Mouse (Mus musculus): Measurements from ENCODE around the gene Snrpg. TPM values are rescaled to one million over a fixed set of nuclear protein-coding genes. Genes with fewer than 3 reads are reported as not detected.
"Not testable (repeated sequence)": the region's sequence is repeated elsewhere in the genome, so short reads cannot be mapped to it uniquely, and the experiment has no call there.

The Snrpg gene
- total RNA-seq, 2 experiments from 2014 or later = 66.9 to 676 TPM

GRCm38 (mm10) chr6:86366125-86366852 is 4.8 kb upstream of the Snrpg start:
- 0 out of 2 replicates have a peak, but pooled peaks have one; percentile 3 for ATAC-seq (replicated peaks; ENCODE audit: low FRiP score, low TSS enrichment, poor library complexity, severe bottlenecking)

DNA sequence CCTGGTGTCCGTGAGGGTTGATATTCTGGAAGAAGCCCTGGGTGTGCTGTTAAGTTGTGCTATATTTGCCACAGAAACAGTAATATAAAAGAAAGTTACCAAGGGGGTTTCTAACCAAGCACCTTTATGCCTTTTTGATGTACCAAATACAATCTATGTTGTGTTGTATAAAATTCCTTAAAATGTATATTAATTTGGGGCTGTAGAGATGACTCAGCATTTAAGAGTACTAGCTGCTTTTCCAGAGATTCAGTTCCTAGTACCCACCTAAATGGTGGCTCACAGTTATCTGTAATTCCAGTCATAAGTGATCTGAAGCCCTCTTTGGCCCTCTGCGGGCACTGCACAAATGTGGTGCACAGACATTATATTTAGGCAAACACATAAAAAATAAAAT is 4.3 kb upstream of the Snrpg start:
- no peak for ATAC-seq (replicated peaks; ENCODE audit: low FRiP score, low TSS enrichment, poor library complexity, severe bottlenecking)

GRCm38 (mm10) chr6:86368479-86368878 is 2.6 kb upstream of the Snrpg start:
- no peak for ATAC-seq (replicated peaks; ENCODE audit: low FRiP score, low TSS enrichment, poor library complexity, severe bottlenecking)

GRCm38 (mm10) chr6:86370093-86370713 is 901 bp upstream of the Snrpg start:
- no peak for ATAC-seq (replicated peaks; ENCODE audit: low FRiP score, low TSS enrichment, poor library complexity, severe bottlenecking)

DNA sequence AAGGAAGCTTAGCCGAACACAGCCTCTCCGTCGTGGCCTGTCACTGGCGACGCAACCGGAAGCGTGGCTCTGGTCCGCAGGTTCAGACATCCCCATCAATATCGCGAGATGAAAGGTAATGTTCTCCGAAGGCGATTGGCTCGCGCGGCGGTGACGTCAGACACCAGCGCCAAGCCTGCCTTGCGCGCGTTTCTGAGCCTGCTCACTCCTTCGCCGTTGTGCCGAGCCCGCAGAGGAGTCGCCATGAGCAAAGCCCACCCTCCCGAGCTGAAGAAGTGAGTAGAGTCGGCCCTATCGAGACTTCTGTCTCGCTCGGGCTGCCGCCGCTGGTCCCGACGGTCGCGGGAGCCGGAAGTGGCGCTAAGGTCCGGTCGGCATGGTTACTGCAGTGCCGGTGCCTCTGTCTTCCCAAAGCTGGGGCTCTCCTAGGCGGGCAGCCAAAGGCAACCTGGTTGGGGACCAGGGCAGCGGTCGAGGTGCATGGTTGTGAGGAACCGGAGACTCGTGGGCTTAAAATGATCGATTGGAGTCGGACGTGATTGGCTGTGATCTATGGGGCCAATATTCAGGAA is 322 bp downstream of the Snrpg start:
- peak; percentile 94 for ATAC-seq (replicated peaks; ENCODE audit: low FRiP score, low TSS enrichment, poor library complexity, severe bottlenecking)

DNA sequence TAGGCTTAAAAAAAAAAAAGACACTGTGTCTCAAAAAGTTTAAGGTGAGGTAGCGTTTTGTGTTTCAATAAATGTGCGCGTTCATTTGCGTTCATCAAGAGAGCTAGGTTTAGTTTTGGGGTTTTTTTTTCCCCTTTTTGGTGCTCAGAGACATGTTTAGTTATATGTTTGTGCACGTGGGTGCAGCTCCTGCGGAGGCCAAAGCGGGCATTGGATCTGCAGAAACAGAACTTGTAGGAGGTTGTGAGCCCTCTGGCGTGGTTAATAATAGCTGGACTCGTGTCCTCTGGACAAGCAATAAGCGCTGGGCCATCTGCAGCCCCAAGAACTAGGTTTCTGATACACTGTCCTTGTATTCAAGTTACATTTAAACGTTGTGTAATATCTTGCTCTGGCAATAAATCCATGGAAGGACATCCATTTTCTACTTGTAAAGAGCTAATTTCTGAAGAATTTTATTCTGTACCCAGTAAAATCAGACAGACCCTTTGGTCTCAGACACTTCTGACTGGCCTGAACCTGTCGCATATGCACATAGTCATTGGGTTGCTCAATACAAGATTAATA is 929 bp downstream of the Snrpg start:
- ATAC-seq (replicated peaks; ENCODE audit: low FRiP score, low TSS enrichment, poor library complexity, severe bottlenecking) = no peak

DNA sequence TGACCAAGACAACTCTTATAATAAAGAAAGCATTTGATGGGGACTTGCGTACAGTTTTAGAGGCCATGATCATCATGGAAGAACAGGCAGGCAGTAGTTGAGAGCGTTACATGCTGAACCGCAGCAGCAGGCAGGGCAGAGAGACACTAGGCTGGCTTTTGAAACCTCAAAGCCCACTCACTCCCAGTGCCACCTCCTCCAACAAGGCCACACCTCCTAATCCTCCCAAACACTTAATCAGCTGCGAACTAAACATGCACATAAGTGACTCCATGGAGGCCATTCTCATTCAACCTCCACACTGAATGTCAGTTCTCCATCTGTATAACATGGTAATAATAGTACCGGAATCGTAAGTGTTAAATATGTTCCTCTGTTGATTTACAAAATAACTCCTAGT is 2.5 kb downstream of the Snrpg start:
- ATAC-seq (replicated peaks; ENCODE audit: low FRiP score, low TSS enrichment, poor library complexity, severe bottlenecking) = no peak

- ATAC-seq (replicated peaks; ENCODE audit: low FRiP score, low TSS enrichment, poor library complexity, severe bottlenecking) = no peak
Observed at GRCm38 (mm10) chr6:86378341-86378740, 7.2 kb downstream of the Snrpg start.

GRCm38 (mm10) chr6:86380112-86380511 is 9.0 kb downstream of the Snrpg start:
- ATAC-seq (replicated peaks; ENCODE audit: low FRiP score, low TSS enrichment, poor library complexity, severe bottlenecking) = not testable (repeated sequence)

DNA sequence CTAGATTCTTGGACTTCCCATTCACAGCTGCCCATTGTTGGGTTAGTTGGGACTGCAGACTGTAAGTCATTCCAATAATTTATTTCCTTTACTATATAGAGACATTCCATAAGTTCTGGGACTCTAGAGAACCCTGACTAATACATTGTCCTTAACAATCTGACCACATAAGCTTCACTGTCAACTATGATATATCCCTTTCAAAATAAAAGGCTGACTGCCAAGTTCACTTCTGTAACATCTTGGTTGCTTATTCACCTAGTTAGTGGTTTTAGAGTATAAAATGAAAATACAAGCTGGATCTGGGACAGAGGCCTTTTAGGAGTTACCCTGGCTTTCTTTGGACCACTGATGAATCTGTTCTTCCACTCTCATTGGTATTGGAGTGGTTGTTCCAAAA is 11.4 kb downstream of the Snrpg start:
- no peak for ATAC-seq (replicated peaks; ENCODE audit: low FRiP score, low TSS enrichment, poor library complexity, severe bottlenecking)

- no peak for ATAC-seq (replicated peaks; ENCODE audit: low FRiP score, low TSS enrichment, poor library complexity, severe bottlenecking)
Observed at GRCm38 (mm10) chr6:86383370-86383769, 12.3 kb downstream of the Snrpg start.

- ATAC-seq (replicated peaks; ENCODE audit: low FRiP score, low TSS enrichment, poor library complexity, severe bottlenecking) = no peak
Observed at GRCm38 (mm10) chr6:86384692-86385091, 13.6 kb downstream of the Snrpg start.

GRCm38 (mm10) chr6:86385362-86386104 is 14.4 kb downstream of the Snrpg start:
- ATAC-seq (replicated peaks; ENCODE audit: low FRiP score, low TSS enrichment, poor library complexity, severe bottlenecking) = no peak

- no peak for ATAC-seq (replicated peaks; ENCODE audit: low FRiP score, low TSS enrichment, poor library complexity, severe bottlenecking)
Observed at GRCm38 (mm10) chr6:86387313-86387712, 16.2 kb downstream of the Snrpg start.

GRCm38 (mm10) chr6:86388461-86388860 is 17.4 kb downstream of the Snrpg start:
- ATAC-seq (replicated peaks; ENCODE audit: low FRiP score, low TSS enrichment, poor library complexity, severe bottlenecking) = no peak

- no peak for ATAC-seq (replicated peaks; ENCODE audit: low FRiP score, low TSS enrichment, poor library complexity, severe bottlenecking)
Observed at GRCm38 (mm10) chr6:86391326-86391725, 20.2 kb downstream of the Snrpg start.

DNA sequence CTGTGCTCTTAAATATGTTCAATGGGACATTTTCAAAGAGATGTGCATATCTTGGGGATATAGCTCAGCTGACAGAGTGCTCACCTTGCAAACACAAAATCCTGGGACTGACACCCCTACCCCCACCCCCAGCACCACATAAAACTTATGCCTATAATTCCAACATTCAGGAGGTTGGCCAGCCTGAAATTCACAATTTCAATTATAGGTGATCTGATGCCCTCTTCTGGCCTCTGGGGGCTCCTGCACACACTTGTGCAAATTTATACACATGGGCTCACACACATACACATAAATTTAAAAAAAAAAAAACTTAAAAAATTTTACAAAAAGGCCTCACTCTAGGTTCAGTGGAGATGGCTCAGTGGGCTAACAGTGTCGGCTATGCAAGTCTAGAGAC is 22.1 kb downstream of the Snrpg start:
- no peak for ATAC-seq (replicated peaks; ENCODE audit: low FRiP score, low TSS enrichment, poor library complexity, severe bottlenecking)

GRCm38 (mm10) chr6:86394078-86394720 is 23.1 kb downstream of the Snrpg start:
- ATAC-seq (replicated peaks; ENCODE audit: low FRiP score, low TSS enrichment, poor library complexity, severe bottlenecking) = no peak

GRCm38 (mm10) chr6:86395021-86395420 is 23.9 kb downstream of the Snrpg start:
- no peak for ATAC-seq (replicated peaks; ENCODE audit: low FRiP score, low TSS enrichment, poor library complexity, severe bottlenecking)

Measured in megakaryocyte-erythroid progenitor cell, adult 5-6 weeks (primary cell).